Mouse (Mus musculus): ENCODE results near the gene Irf6. TPM values are rescaled to one million over a fixed set of nuclear protein-coding genes. Genes with fewer than 3 reads are reported as not detected.

The Irf6 gene
- total RNA-seq (2022): 1 to 10 TPM; 1.2 to 2.7 (median 1.8) TPM

DNA sequence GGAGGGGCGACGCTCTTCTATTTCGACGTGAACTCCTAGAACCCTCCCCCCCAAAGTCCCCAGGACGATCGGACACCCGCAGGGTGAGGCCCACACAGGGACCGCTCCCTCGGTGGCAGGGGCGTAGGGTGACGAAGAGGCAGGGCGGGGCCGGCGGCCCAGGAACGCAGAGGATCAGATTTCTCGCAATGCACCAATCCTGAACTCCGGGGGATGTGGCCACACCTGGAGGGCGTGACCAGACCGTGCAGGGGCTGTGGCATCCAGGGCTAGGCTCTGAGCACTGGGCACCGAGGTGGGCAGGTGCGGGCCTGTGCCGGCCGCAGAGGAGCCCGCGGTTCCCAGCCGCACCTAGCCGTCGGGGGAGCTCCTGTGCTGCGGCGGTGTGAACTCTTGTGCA is at the start of gene Irf6:
TSS of gene Irf6 (plus strand) at position 240 of the 400 bp plus-strand sequence.
- no peak for DNase-seq (ENCODE audit: low spot score)

DNA sequence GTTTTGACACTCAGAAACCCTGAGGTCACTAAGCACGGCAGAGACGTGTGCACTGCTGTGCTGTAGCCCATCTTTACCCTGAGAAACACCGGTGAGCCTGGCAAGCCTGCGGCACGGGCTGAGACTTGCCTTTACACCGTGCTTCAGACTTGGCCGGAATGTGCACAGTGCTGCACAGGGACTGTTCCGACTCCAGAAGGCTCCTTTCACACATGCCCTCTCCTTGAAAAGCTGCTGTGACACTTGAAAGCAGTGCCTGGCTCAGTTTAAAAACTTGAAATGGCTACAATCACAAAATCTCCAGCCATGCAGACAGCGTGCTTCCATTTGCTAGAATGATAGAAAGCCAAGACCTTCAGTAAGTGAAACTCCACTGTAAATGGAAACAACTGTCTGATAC is 40.8 kb upstream of the Irf6 start:
- DNase-seq (ENCODE audit: low spot score): no peak

DNA sequence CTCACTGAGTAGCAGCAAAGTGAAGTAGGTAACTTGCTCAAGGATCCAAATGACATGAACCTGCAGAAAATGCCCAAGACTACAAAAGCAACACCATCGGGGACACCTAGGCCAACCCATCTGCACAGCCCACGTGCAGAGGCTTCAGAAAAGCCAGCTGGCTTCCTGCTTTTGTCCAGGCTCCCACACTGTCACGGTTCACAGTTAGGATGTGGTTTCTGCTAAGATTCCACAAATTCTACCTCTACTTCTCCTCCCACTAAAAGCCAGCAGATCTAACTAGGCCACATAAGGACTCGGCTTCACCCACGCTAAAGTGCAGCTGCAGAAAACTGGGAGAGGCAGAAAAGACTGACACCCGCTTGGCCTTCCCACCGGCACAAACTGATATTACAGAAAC is 30.1 kb upstream of the Irf6 start:
- DNase-seq (ENCODE audit: low spot score): no peak

DNA sequence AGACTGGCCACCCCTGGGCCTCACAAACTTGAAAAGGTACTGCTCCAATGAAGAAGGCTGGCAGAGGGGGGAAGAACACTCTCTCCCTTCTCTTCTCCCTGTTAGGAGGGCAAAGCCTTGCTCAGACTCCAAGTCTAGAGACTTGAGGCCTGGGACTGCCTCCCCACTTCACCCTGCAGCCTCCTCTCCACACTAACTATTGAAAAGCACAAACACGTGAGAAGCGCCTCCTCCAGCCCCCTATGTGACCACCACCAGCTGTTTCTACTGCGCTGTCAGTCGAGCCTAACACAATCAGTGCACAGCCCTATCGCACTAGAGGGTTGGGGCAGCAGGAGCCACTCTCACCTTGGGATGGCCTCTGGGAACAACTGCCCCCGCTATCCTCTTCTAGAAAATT is 29.6 kb upstream of the Irf6 start:
- no peak for DNase-seq (ENCODE audit: low spot score)

DNA sequence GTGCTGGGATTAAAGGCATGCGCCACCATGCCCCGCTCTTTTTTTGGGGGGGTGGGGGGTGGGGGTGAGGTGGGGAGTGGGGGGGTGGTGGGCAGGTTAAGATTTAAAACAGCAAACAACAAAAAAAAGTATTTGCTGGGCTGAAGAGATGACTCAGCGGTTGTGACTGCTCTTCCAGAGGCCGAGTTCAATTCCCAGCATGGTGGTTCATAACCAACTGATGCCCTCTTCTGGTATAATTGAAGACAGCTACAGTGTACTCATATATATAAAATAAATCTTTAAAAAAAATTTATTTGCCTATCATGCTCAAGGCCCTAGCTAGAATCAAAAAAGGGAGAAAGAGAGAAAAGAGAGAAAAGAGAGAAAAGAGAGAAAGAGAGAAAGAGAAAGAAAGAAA is 27.1 kb upstream of the Irf6 start:
- no peak for DNase-seq (ENCODE audit: low spot score)

- DNase-seq (ENCODE audit: low spot score): no peak
Measured at GRCm38 (mm10) chr1:193128055-193128454, 24.9 kb upstream of the Irf6 start.

- DNase-seq (ENCODE audit: low spot score): no peak
Measured at GRCm38 (mm10) chr1:193129321-193129720, 23.6 kb upstream of the Irf6 start.

GRCm38 (mm10) chr1:193129786-193130455 is 23.0 kb upstream of the Irf6 start, which contains the start of gene Diexf:
Gene Diexf, minus strand, starts transcription at chr1:193130272.
- peak; percentile 95 for DNase-seq (ENCODE audit: low spot score)

DNA sequence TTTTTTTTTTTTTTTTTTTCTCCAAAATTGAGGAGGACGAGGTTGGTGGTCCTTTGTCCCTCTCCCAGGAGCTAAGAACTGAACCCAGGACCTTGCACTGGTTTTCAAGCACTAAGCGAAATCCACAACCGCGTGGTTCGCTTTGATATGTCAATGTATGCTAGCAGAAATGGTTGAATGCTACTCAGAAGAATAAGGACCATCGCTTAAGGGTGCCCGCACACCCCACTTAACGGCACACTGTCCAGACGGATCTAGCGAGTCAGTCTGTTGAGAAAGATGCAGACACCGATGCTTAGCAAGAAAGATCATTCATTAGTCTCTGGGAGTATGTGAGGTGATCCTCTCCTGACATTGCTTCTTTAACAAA is 22.5 kb upstream of the Irf6 start:
- no peak for DNase-seq (ENCODE audit: low spot score)

DNA sequence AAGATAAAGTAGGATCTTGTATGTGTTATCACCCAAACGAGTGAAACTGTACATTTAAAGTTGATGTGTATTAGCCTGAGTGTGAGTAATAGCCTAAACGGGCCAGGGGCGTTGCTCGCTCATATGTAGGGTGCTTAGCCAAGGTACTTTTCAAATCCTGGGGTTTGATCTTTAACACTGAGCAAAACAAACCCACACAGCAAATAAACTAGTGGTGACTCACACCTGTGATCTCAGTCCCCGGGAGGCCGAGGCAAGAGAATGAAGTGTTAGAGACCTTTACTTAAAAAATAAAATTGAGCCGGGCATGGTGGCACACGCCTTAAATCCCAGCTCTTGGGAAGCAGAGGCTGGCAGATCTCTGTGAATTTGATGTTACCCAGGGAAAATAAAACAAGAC is 22.1 kb upstream of the Irf6 start:
- no peak for DNase-seq (ENCODE audit: low spot score)

DNA sequence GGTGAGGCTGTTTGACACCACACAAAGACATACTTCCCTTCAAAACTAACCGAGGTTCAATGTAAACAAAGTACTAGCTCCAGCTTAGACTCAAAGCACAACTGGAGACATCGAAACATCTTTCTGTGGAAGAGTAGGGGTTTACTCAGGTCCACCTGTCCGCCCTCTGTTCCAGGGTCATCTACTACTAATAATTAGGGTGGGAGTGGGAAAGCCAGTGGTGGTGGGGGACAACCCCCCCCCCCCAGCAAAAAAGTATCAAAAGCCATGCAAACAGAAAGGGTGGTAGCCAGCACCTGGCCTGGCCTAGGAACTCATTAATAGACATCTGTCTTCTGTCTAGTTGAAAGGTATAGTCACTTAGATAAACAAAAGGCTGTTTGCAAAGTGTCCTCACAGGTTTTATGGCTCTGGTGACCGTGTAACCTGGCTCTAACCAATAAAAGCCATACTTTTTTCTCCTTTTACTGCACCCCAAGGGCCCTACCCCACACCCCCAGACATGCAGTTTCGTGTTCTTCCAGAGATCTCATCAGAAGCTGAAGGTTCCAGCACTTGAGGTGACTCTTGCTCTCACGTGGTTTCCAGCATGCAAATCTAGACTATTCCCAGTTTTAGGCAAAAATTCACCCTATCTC is 21.5 kb upstream of the Irf6 start:
- no peak for DNase-seq (ENCODE audit: low spot score)

GRCm38 (mm10) chr1:193132385-193132784 is 20.5 kb upstream of the Irf6 start:
- no peak for DNase-seq (ENCODE audit: low spot score)

DNA sequence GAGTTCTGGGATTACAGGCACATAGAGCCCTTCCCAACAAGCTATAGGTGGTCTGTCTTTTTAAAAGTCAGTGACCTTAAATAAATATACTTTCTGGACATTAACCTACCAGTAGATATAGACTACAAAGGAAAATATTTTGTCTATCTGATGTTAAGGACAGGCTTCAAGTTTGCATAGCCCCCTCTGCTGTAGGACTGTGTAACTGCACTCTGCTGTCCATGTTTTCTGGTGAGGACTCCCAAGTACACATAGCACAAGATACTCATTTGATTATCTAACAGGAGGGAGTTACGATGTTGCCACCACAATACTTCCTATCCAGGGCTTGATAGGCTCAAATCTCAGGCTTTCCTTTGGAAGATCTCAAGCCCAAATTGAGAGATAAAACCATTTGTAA is 19.2 kb upstream of the Irf6 start:
- no peak for DNase-seq (ENCODE audit: low spot score)

GRCm38 (mm10) chr1:193138087-193138486 is 14.8 kb upstream of the Irf6 start:
- no peak for DNase-seq (ENCODE audit: low spot score)

GRCm38 (mm10) chr1:193138669-193139068 is 14.2 kb upstream of the Irf6 start:
- no peak for DNase-seq (ENCODE audit: low spot score)

DNA sequence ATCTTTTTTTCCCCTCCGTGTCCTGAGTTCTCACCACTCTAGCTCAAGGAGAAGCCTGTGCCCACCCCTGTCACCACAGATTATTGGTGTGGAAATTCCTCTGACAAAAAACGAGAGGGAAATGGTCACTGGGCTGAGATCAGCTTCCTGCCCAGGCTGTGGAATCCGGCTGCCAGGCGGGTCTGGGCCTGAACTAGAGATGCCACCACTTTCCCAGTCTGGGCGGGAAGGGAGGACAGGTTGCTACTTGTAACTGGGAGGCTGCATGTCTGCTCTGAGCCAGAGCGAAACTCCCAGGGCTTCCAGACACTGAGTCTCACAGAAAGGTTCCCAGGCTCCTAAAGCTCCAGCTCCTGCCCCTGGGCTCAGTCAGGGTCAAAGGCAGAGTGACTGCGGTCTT is 11.8 kb upstream of the Irf6 start:
- DNase-seq (ENCODE audit: low spot score): no peak

GRCm38 (mm10) chr1:193142517-193143062 is 10.3 kb upstream of the Irf6 start:
- DNase-seq (ENCODE audit: low spot score): no peak

- no peak for DNase-seq (ENCODE audit: low spot score)
Measured at GRCm38 (mm10) chr1:193144516-193144915, 8.4 kb upstream of the Irf6 start.

DNA sequence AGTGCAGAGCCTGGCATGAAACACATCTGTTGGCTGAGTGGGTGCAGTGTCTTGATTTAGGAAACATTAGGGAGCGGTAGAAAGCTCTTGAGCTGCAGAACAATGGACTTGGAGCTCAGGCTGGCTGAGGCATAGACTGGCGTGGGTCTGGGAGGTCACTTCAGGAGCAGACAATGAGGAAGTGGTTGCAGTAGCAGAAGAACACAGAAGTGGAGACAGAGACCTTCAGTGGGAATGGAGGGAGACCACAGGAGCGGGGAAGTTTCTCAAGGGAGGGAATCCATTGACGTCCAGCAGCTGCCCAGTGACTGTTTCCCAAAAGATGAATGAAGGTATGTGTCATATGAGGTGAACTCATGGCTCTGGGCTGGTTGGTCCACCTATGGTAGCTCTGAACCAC is 7.8 kb upstream of the Irf6 start:
- no peak for DNase-seq (ENCODE audit: low spot score)

GRCm38 (mm10) chr1:193146416-193146815 is 6.5 kb upstream of the Irf6 start:
- DNase-seq (ENCODE audit: low spot score): no peak

- no peak for DNase-seq (ENCODE audit: low spot score)
Measured at GRCm38 (mm10) chr1:193149231-193149630, 3.7 kb upstream of the Irf6 start.

- no peak for DNase-seq (ENCODE audit: low spot score)
Measured at GRCm38 (mm10) chr1:193151134-193151533, 1.8 kb upstream of the Irf6 start.

DNA sequence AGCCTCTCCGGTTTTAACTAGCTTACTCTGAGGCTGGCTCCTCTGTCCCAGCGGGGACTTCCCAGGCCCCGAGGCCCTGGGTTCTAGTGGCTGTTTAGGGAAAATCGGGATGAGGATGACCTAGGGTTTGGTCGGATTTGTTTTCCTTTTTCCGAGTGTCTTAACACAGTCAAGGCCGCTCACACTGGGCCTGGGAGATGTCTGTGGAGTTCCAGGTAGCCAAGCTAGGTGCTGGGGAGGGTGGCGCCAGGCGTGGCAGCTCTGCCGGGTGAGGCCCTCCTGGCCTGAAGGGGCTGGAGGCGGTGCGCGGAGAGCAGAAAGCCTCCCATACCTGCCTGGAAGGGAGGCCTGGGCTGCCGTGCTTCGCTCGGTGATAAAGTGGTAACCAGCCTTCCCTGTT is 650 bp downstream of the Irf6 start:
- DNase-seq (ENCODE audit: low spot score): no peak
